In genomic region chr2:76659419-76659818, GRCm38 (mm10) we compare ENCODE assay signal across 23 mouse cellular contexts. TPM values are rescaled to one million over a fixed set of nuclear protein-coding genes. Genes with fewer than 3 reads are reported as not detected.
DNase-seq lines count a peak whose midpoint lies in the region; ATAC-seq and TF ChIP-seq lines count a peak whose summit lies in the region.
"Had no signal": no experiment of that assay in that cellular context is flagged by ENCODE, and none has a peak within 500 bp of the region (broad histone marks: within the 10 kb centered on the region; RNA-seq: fewer than 3 reads in every experiment).

No protein-coding gene starts in this region.

- no peaks in the 10 kb centered on the region for H3K4me1 ChIP-seq in lung, embryonic 14.5 days (ENCODE audit: insufficient read depth)
- no peaks in the 10 kb centered on the region for H3K4me1 ChIP-seq in lung, adult 2 months (ENCODE audit: control insufficient read depth, insufficient read depth, low read length)
- H3K4me1 ChIP-seq in midbrain, postnatal 0 days (ENCODE audit: insufficient read depth, low read length): no peaks in the 10 kb centered on the region
- H3K4me1 ChIP-seq in midbrain, embryonic 13.5 days (replicated peaks): no peaks in the 10 kb centered on the region
- H3K4me1 ChIP-seq: embryonic facial prominence, embryonic 12.5 days; forebrain, embryonic 13.5 days; heart, embryonic 13.5 days; hindbrain, embryonic 12.5 days; intestine, embryonic 15.5 days had no signal

- H3K27ac ChIP-seq in lung, embryonic 14.5 days (ENCODE audit: low read depth): no peak overlapping the region
- no peak overlapping the region for H3K27ac ChIP-seq in midbrain, postnatal 0 days (ENCODE audit: low read depth, low read length)
- H3K27ac ChIP-seq in midbrain, embryonic 13.5 days: no peak overlapping the region
- H3K27ac ChIP-seq: embryonic facial prominence, embryonic 12.5 days; forebrain, embryonic 13.5 days; gastrocnemius, adult 2 months; heart, embryonic 13.5 days; hindbrain, embryonic 12.5 days; intestine, embryonic 15.5 days had no signal

- intact Hi-C loops in heart, postnatal 14 days (cut with DNase I): no loop called here
- intact Hi-C loops in left cerebral cortex, postnatal 4 days (cut with DNase I): no loop called here

- no peaks in the 10 kb centered on the region for H3K9me3 ChIP-seq in lung, embryonic 14.5 days (ENCODE audit: low read depth, low read length)
- no peaks in the 10 kb centered on the region for H3K9me3 ChIP-seq in midbrain, postnatal 0 days (ENCODE audit: low read length)
- no peaks in the 10 kb centered on the region for H3K9me3 ChIP-seq in midbrain, embryonic 13.5 days
- H3K9me3 ChIP-seq: embryonic facial prominence, embryonic 12.5 days; forebrain, embryonic 13.5 days; G1E; heart, embryonic 13.5 days; hindbrain, embryonic 12.5 days; intestine, embryonic 15.5 days had no signal

- H3K36me3 ChIP-seq in lung, embryonic 14.5 days (ENCODE audit: insufficient read depth): peaks cover 25% of the 10 kb centered on the region
- H3K36me3 ChIP-seq in midbrain, postnatal 0 days (ENCODE audit: insufficient read depth, low read length): no peaks in the 10 kb centered on the region
- peaks cover 23% of the 10 kb centered on the region for H3K36me3 ChIP-seq in midbrain, embryonic 13.5 days

- TF ChIP-seq CTCF in lung, embryonic 14.5 days (IDR thresholded peaks at IDR 0.05; ENCODE audit: low read depth): no peak
- TF ChIP-seq CTCF in lung, adult 2 months (IDR thresholded peaks at IDR 0.05; ENCODE audit: insufficient read depth, low read length): no peak
- TF ChIP-seq CTCF in midbrain, postnatal 0 days (IDR thresholded peaks at IDR 0.05): 0 out of 2 replicates have a peak, but pooled peaks have one; percentile 4

- WGBS in lung, embryonic 14.5 days: 47% methylated on average over 6 of the region's 8 CpGs
- WGBS in lung, adult 2 months: 56% methylated on average over 6 of the region's 8 CpGs
- 47% methylated on average over 5 of the region's 8 CpGs for WGBS in midbrain, postnatal 0 days
- 52% methylated on average over 6 of the region's 8 CpGs for WGBS in midbrain, embryonic 13.5 days

- H3K27me3 ChIP-seq in lung, embryonic 14.5 days (ENCODE audit: insufficient read depth, low read length): no peaks in the 10 kb centered on the region
- no peaks in the 10 kb centered on the region for H3K27me3 ChIP-seq in midbrain, postnatal 0 days (ENCODE audit: insufficient read depth, low read length)
- no peaks in the 10 kb centered on the region for H3K27me3 ChIP-seq in midbrain, embryonic 13.5 days
- H3K27me3 ChIP-seq: embryonic facial prominence, embryonic 12.5 days; forebrain, embryonic 13.5 days; hindbrain, embryonic 12.5 days; intestine, embryonic 15.5 days had no signal

- no peak overlapping the region for H3K9ac ChIP-seq in lung, embryonic 14.5 days
- no peak overlapping the region for H3K9ac ChIP-seq in midbrain, postnatal 0 days (replicated peaks; ENCODE audit: low read length, poor library complexity, severe bottlenecking)
- no peak overlapping the region for H3K9ac ChIP-seq in midbrain, embryonic 13.5 days (replicated peaks)
- H3K9ac ChIP-seq: embryonic facial prominence, embryonic 12.5 days; forebrain, embryonic 13.5 days; heart, embryonic 13.5 days; hindbrain, embryonic 12.5 days; intestine, embryonic 15.5 days had no signal

- DNase-seq in heart, adult 11 months: peak; percentile 9
- no peak for DNase-seq in heart, postnatal 14 days
- peak; percentile 54 for DNase-seq in lung, embryonic 14.5 days
- DNase-seq in lung, adult 2 months: no peak
- DNase-seq in midbrain, postnatal 0 days (ENCODE audit: low spot score): peak; percentile 36
- no peak for DNase-seq in left cerebral cortex, postnatal 4 days
- DNase-seq: adrenal gland, postnatal 10 days; B cell, adult 2 months; cerebellum, adult 11-12 months; cerebellum, adult 9-11 months; cerebellum, postnatal 36 days; gastrocnemius, adult 2 months; gastrocnemius, postnatal 25 days; heart, postnatal 4 days had no signal

- H3K4me2 ChIP-seq in lung, embryonic 14.5 days: no peak overlapping the region
- H3K4me2 ChIP-seq in midbrain, postnatal 0 days (ENCODE audit: low read depth, low read length, poor library complexity, severe bottlenecking): no peak overlapping the region
- no peak overlapping the region for H3K4me2 ChIP-seq in midbrain, embryonic 13.5 days (replicated peaks)
- H3K4me2 ChIP-seq: embryonic facial prominence, embryonic 12.5 days; forebrain, embryonic 13.5 days; heart, embryonic 13.5 days; hindbrain, embryonic 12.5 days; intestine, embryonic 15.5 days had no signal

- TF ChIP-seq POLR2A in lung, adult 2 months (IDR thresholded peaks at IDR 0.05; ENCODE audit: borderline replicate concordance, extremely low read depth, low read depth, low read length): no peak

- no peak for ATAC-seq in lung, embryonic 14.5 days (ENCODE audit: insufficient read depth)
- no peak for ATAC-seq in midbrain, postnatal 0 days (ENCODE audit: low FRiP score)
- ATAC-seq in midbrain, embryonic 13.5 days: no peak
- ATAC-seq: CD4-positive, CD25-positive, alpha-beta regulatory T cell, adult 4 months; forebrain, embryonic 13.5 days; intestine, embryonic 15.5 days had no signal

- no peak overlapping the region for H3K4me3 ChIP-seq in lung, embryonic 14.5 days (ENCODE audit: low read depth, low read length)
- no peak overlapping the region for H3K4me3 ChIP-seq in lung, adult 2 months (replicated peaks; ENCODE audit: extremely low read depth, low read depth, low read length)
- no peak overlapping the region for H3K4me3 ChIP-seq in midbrain, postnatal 0 days (ENCODE audit: low read depth, low read length)
- H3K4me3 ChIP-seq in midbrain, embryonic 13.5 days (replicated peaks): no peak overlapping the region
- H3K4me3 ChIP-seq: embryonic facial prominence, embryonic 12.5 days; forebrain, embryonic 13.5 days; gastrocnemius, adult 2 months; heart, embryonic 13.5 days; hindbrain, embryonic 12.5 days; intestine, embryonic 15.5 days had no signal

RNA-seq across cellular contexts. Expression of gene Pjvk, which starts 11.1 kb away (rescaled TPM):
- under 1 TPM in 1 of 2 experiments, not detected in 1; 0.27 TPM for total RNA-seq in heart, postnatal 14 days (2021)
- polyA plus RNA-seq in lung, embryonic 14.5 days (2014; fragmentation: Nextera tagmentation; extraction: Ambion mirVana): 0.78 and 0.88 TPM in 2 replicates
- not detected in 2 replicates for polyA plus RNA-seq in lung, adult 2 months (2012; rRNA removed)
- total RNA-seq in midbrain, postnatal 0 days (2014; rRNA removed): 0.19 TPM in 1 of 2 replicates, not detected in the other
- 1.2 and 1.3 TPM in 2 replicates for polyA plus RNA-seq in midbrain, postnatal 0 days (2015; fragmentation: Nextera tagmentation; extraction: Ambion mirVana)
- 0.76 and 1.0 TPM in 2 replicates for polyA plus RNA-seq in midbrain, embryonic 13.5 days (2015; fragmentation: Nextera tagmentation; extraction: Ambion mirVana)
- total RNA-seq in left cerebral cortex, postnatal 4 days (2021): under 1 TPM; 0.40 to 0.84 TPM
- total RNA-seq: gastrocnemius, adult 2 months; gastrocnemius, postnatal 25 days; granulocyte monocyte progenitor cell, adult 5-6 weeks; heart, postnatal 4 days had no signal
- polyA plus RNA-seq: CD4-positive, CD25-positive, alpha-beta regulatory T cell, adult 4 months; G1E; heart, embryonic 13.5 days had no signal

RNA-seq across cellular contexts. Expression of gene Prkra, which starts 11.6 kb away (rescaled TPM):
- total RNA-seq in heart, postnatal 14 days (2021): 10 to 100 TPM; 16.0 to 16.9 TPM
- 77.3 and 79.4 TPM in 2 replicates for polyA plus RNA-seq in lung, embryonic 14.5 days (2014; fragmentation: Nextera tagmentation; extraction: Ambion mirVana)
- polyA plus RNA-seq in lung, adult 2 months (2012; rRNA removed): 11.2 and 11.6 TPM in 2 replicates
- total RNA-seq in midbrain, postnatal 0 days (2014; rRNA removed): 93.6 and 117 TPM in 2 replicates
- polyA plus RNA-seq in midbrain, postnatal 0 days (2015; fragmentation: Nextera tagmentation; extraction: Ambion mirVana): 109 and 113 TPM in 2 replicates
- polyA plus RNA-seq in midbrain, embryonic 13.5 days (2015; fragmentation: Nextera tagmentation; extraction: Ambion mirVana): 105 and 107 TPM in 2 replicates
- total RNA-seq in left cerebral cortex, postnatal 4 days (2021): 10 to 100 TPM; 55.8 to 55.9 TPM

RNA-seq across cellular contexts. Expression of gene Fkbp7, which starts 13.5 kb away (rescaled TPM):
- 10 to 100 TPM; 23.6 to 23.7 TPM for total RNA-seq in heart, postnatal 14 days (2021)
- 69.0 and 72.8 TPM in 2 replicates for polyA plus RNA-seq in lung, embryonic 14.5 days (2014; fragmentation: Nextera tagmentation; extraction: Ambion mirVana)
- polyA plus RNA-seq in lung, adult 2 months (2012; rRNA removed): 4.2 and 8.4 TPM in 2 replicates
- 7.8 and 11.9 TPM in 2 replicates for total RNA-seq in midbrain, postnatal 0 days (2014; rRNA removed)
- 11.6 and 13.5 TPM in 2 replicates for polyA plus RNA-seq in midbrain, postnatal 0 days (2015; fragmentation: Nextera tagmentation; extraction: Ambion mirVana)
- polyA plus RNA-seq in midbrain, embryonic 13.5 days (2015; fragmentation: Nextera tagmentation; extraction: Ambion mirVana): 13.9 and 15.0 TPM in 2 replicates
- 1 to 10 TPM; 6.5 to 6.7 TPM for total RNA-seq in left cerebral cortex, postnatal 4 days (2021)

RNA-seq across cellular contexts. Expression of gene Plekha3, which starts 15.7 kb away (rescaled TPM):
- total RNA-seq in heart, postnatal 14 days (2021): 10 to 100 TPM; 19.2 to 19.7 TPM
- polyA plus RNA-seq in lung, embryonic 14.5 days (2014; fragmentation: Nextera tagmentation; extraction: Ambion mirVana): 13.8 and 14.1 TPM in 2 replicates
- polyA plus RNA-seq in lung, adult 2 months (2012; rRNA removed): 17.3 and 23.0 TPM in 2 replicates
- total RNA-seq in midbrain, postnatal 0 days (2014; rRNA removed): 19.9 and 22.1 TPM in 2 replicates
- polyA plus RNA-seq in midbrain, postnatal 0 days (2015; fragmentation: Nextera tagmentation; extraction: Ambion mirVana): 6.9 and 8.7 TPM in 2 replicates
- polyA plus RNA-seq in midbrain, embryonic 13.5 days (2015; fragmentation: Nextera tagmentation; extraction: Ambion mirVana): 5.7 and 7.2 TPM in 2 replicates
- 10 to 100 TPM; 21.2 to 23.5 TPM for total RNA-seq in left cerebral cortex, postnatal 4 days (2021)

Comparison
In these comparisons a context has a peak if more than half of its experiments do, and no peak if none do; other contexts are left out.
1. DNase-seq: peak in heart, adult 11 months (single experiment), lung, embryonic 14.5 days (single experiment) and midbrain, postnatal 0 days (single experiment); none in heart, postnatal 14 days (0 of 2), lung, adult 2 months (single experiment) and left cerebral cortex, postnatal 4 days (single experiment).